Comparison of ENCODE assay signal across 24 mouse cellular contexts in the genomic region with DNA sequence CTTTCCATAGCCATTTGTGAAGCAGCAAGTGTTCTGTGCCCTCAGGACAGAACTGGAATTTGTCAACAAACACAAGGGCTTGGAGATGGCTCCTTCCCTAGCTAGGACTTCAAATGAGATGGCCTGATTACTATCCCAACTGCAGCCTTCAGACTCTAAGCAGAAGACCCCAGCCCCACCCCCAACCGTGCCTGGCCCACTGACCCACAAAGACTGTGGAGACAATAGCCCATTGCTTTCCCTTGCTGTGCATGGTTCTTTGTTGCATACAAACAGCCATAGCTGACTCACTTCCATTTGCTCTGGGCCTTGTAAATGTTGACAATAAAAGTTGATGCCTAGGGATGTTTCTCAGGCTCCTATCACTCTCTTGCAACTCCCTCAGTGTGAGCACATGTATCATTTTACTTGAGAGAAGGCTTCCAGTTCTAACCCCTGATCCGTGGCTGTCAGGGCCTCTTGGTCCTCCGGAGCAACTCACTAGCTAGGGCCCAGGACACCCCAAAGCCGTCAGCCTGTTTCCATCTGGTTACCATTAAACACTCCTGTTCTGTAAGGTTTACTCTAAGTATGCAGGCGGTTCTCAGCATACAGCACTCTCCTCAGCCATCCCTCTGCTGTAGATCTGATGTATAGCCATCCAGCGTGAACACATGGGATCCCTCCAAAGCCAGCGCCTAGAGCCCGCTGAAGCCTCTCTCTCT. TPM values are rescaled to one million over a fixed set of nuclear protein-coding genes. Genes with fewer than 3 reads are reported as not detected.
DNase-seq lines count a peak whose midpoint lies in the region; ATAC-seq lines count a peak whose summit lies in the region.
"Had no signal": no experiment of that assay in that cellular context is flagged by ENCODE, and none has a peak within 500 bp of the region (broad histone marks: within the 10 kb centered on the region; RNA-seq: fewer than 3 reads in every experiment).

No protein-coding gene starts in this region.

- H3K27me3 ChIP-seq in heart, embryonic 12.5 days (replicated peaks) = no peaks in the 10 kb centered on the region
- H3K27me3 ChIP-seq in neural tube, embryonic 15.5 days (replicated peaks) = no peaks in the 10 kb centered on the region
- no peaks in the 10 kb centered on the region for H3K27me3 ChIP-seq in limb, embryonic 12.5 days
- H3K27me3 ChIP-seq: embryonic facial prominence, embryonic 13.5 days; heart, embryonic 13.5 days; megakaryocyte, embryonic 14.5 days had no signal

- no peak overlapping the region for H3K4me2 ChIP-seq in heart, embryonic 12.5 days
- no peak overlapping the region for H3K4me2 ChIP-seq in neural tube, embryonic 15.5 days
- H3K4me2 ChIP-seq in limb, embryonic 12.5 days = no peak overlapping the region
- H3K4me2 ChIP-seq: embryonic facial prominence, embryonic 13.5 days; heart, embryonic 13.5 days had no signal

- 75% methylated on average over 8 of the region's 8 CpGs for WGBS in heart, embryonic 12.5 days
- WGBS in neural tube, embryonic 15.5 days = 56% methylated on average over 8 of the region's 8 CpGs
- 20% methylated on average over 8 of the region's 8 CpGs for WGBS in limb, embryonic 12.5 days

- DNase-seq in heart, adult 11 months = peak; percentile 68
- DNase-seq in neural tube, embryonic 10.5 days (ENCODE audit: extremely low spot score, low spot score) = peak; percentile 22
- no peak for DNase-seq in frontal cortex, postnatal 36 days (ENCODE audit: low spot score in 2 of 2)
- no peak for DNase-seq in heart, postnatal 36 days
- no peak for DNase-seq in thymus, postnatal 25 days
- DNase-seq: adrenal gland, postnatal 14 days; cerebellum, adult 9-11 months; kidney, adult 18-20 months; layer of hippocampus, postnatal 36 days; liver, postnatal 0 days had no signal

- no peak overlapping the region for H3K27ac ChIP-seq in heart, embryonic 12.5 days (ENCODE audit: poor library complexity, severe bottlenecking)
- H3K27ac ChIP-seq in neural tube, embryonic 15.5 days (replicated peaks) = no peak overlapping the region
- H3K27ac ChIP-seq in limb, embryonic 12.5 days = peak overlapping the region; percentile 29; the same call in 1 of the 2 replicates
- H3K27ac ChIP-seq: embryonic facial prominence, embryonic 13.5 days; heart, embryonic 13.5 days; kidney, postnatal 0 days; layer of hippocampus, adult 2 months had no signal

- H3K4me3 ChIP-seq in heart, embryonic 12.5 days = no peak overlapping the region
- no peak overlapping the region for H3K4me3 ChIP-seq in neural tube, embryonic 15.5 days (replicated peaks)
- no peak overlapping the region for H3K4me3 ChIP-seq in limb, embryonic 12.5 days (replicated peaks)
- H3K4me3 ChIP-seq: embryonic facial prominence, embryonic 13.5 days; heart, embryonic 13.5 days; layer of hippocampus, adult 2 months; megakaryocyte, embryonic 14.5 days had no signal

- no peak for ATAC-seq in heart, embryonic 12.5 days (ENCODE audit: insufficient number of reproducible peaks, low FRiP score)
- ATAC-seq in neural tube, embryonic 15.5 days (ENCODE audit: low FRiP score) = no peak
- ATAC-seq in limb, embryonic 12.5 days (ENCODE audit: insufficient number of reproducible peaks, insufficient read depth, low FRiP score, low TSS enrichment, low read depth) = peak; percentile 90
- ATAC-seq: forebrain, embryonic 16.5 days had no signal

- peaks cover 30% of the 10 kb centered on the region for H3K4me1 ChIP-seq in heart, embryonic 12.5 days (replicated peaks)
- no peaks in the 10 kb centered on the region for H3K4me1 ChIP-seq in neural tube, embryonic 15.5 days
- peaks cover 11% of the 10 kb centered on the region for H3K4me1 ChIP-seq in limb, embryonic 12.5 days (replicated peaks)

- peaks cover 39% of the 10 kb centered on the region for H3K36me3 ChIP-seq in heart, embryonic 12.5 days
- peaks cover 23% of the 10 kb centered on the region for H3K36me3 ChIP-seq in neural tube, embryonic 15.5 days
- peaks cover 4% of the 10 kb centered on the region; the same call in 1 of the 2 replicates for H3K36me3 ChIP-seq in limb, embryonic 12.5 days

- no peak overlapping the region for H3K9ac ChIP-seq in heart, embryonic 12.5 days
- H3K9ac ChIP-seq in neural tube, embryonic 15.5 days (replicated peaks) = no peak overlapping the region
- no peak overlapping the region for H3K9ac ChIP-seq in limb, embryonic 12.5 days (replicated peaks)
- H3K9ac ChIP-seq: embryonic facial prominence, embryonic 13.5 days; heart, embryonic 13.5 days; liver, postnatal 0 days had no signal

- intact Hi-C loops in heart, postnatal 36 days (cut with DNase I) = no loop called here

- H3K9me3 ChIP-seq in heart, embryonic 12.5 days (replicated peaks) = no peaks in the 10 kb centered on the region
- no peaks in the 10 kb centered on the region for H3K9me3 ChIP-seq in neural tube, embryonic 15.5 days (replicated peaks)
- no peaks in the 10 kb centered on the region for H3K9me3 ChIP-seq in limb, embryonic 12.5 days
- H3K9me3 ChIP-seq: embryonic facial prominence, embryonic 13.5 days; G1E; heart, embryonic 13.5 days; megakaryocyte, embryonic 14.5 days had no signal

RNA-seq across cellular contexts. Expression of a gene that starts 52.9 kb away (rescaled TPM):
- 48.1 and 52.5 TPM in 2 replicates for polyA plus RNA-seq in heart, embryonic 12.5 days (2016; fragmentation: Nextera tagmentation; extraction: Ambion mirVana)
- 28.7 and 32.1 TPM in 2 replicates for polyA plus RNA-seq in neural tube, embryonic 15.5 days (2015; fragmentation: Nextera tagmentation; extraction: Ambion mirVana)
- polyA plus RNA-seq in limb, embryonic 12.5 days (2016; fragmentation: Nextera tagmentation; extraction: Ambion mirVana) = 12.9 and 15.1 TPM in 2 replicates
- total RNA-seq in heart, postnatal 36 days (2021) = 10 to 100 TPM; 26.4 to 27.0 TPM

RNA-seq across cellular contexts. Expression of a gene that starts 53.6 kb away (rescaled TPM):
- polyA plus RNA-seq in heart, embryonic 12.5 days (2016; fragmentation: Nextera tagmentation; extraction: Ambion mirVana) = 0.14 and 0.26 TPM in 2 replicates
- polyA plus RNA-seq in neural tube, embryonic 15.5 days (2015; fragmentation: Nextera tagmentation; extraction: Ambion mirVana) = 0.10 and 0.19 TPM in 2 replicates
- polyA plus RNA-seq in limb, embryonic 12.5 days (2016; fragmentation: Nextera tagmentation; extraction: Ambion mirVana) = 0.03 and 0.05 TPM in 2 replicates
- not detected for total RNA-seq in heart, postnatal 36 days (2021)
- total RNA-seq: G1E; gastrocnemius, adult 18-20 months; gastrocnemius, postnatal 4 days; heart, postnatal 25 days had no signal
- polyA plus RNA-seq: G1E; liver, postnatal 0 days; small intestine, adult 2 months had no signal

Comparison
In these comparisons a context has a peak if more than half of its experiments do, and no peak if none do; other contexts are left out.
1. DNase-seq: peak in heart, adult 11 months (single experiment) and neural tube, embryonic 10.5 days (single experiment); none in frontal cortex, postnatal 36 days (0 of 2), heart, postnatal 36 days (0 of 2) and thymus, postnatal 25 days (single experiment).